Mouse (Mus musculus): ENCODE measurements at regions not wholly inside any gene's neighbourhood (a gene's known extent, or its start where the extent isn't known, plus 50 kb on each side); places are given as distances from the start of the nearest gene placed in this dataset.

- Histone ChIP-seq H3K9me3 (ENCODE audit: control insufficient read depth, low read length) (no peaks in the 10 kb centered on the region), H3K4me2 (ENCODE audit: low read depth) (no peak overlapping the region), H3K4me3 (ENCODE audit: insufficient read depth in 1 of 2, low read depth in 2 of 2, low read length in 2 of 2) (no peak overlapping the region), H3K9ac (replicated peaks) (no peak overlapping the region), H3K27ac (no peak overlapping the region), H3K4me1 (replicated peaks; ENCODE audit: control insufficient read depth in 2 of 2, insufficient read depth in 2 of 2, low read length in 1 of 2) (peaks cover 2 to 6% of the 10 kb centered on the region in 2 experiments; a peak in 3 of 4 replicates), H3K36me3 (replicated peaks; ENCODE audit: control insufficient read depth, insufficient read depth, low read depth) (no peaks in the 10 kb centered on the region), H3K27me3 (ENCODE audit: control insufficient read depth, insufficient read depth, low read length) (no peaks in the 10 kb centered on the region)
- DNase-seq (ENCODE audit: low read depth in 3 of 3, low spot score in 3 of 3) (no peak), ATAC-seq (ENCODE audit: insufficient read depth) (no peak)
- no peak for TF ChIP-seq EP300 (IDR thresholded peaks at IDR 0.05; ENCODE audit: low read depth)
- TF ChIP-seq CTCF (IDR thresholded peaks at IDR 0.05; ENCODE audit: low read depth) = no peak
- 70% methylated on average over 3 of the region's 3 CpGs for WGBS (ENCODE audit: insufficient replicate concordance)
These were observed 101.5 kb upstream of the Marcks start for GRCm38 (mm10) chr10:37240201-37240600.

GRCm38 (mm10) chr10:37236001-37236822 is 97.5 kb upstream of the Marcks start:
- Histone ChIP-seq H3K9me3 (ENCODE audit: control insufficient read depth, low read length) (no peaks in the 10 kb centered on the region), H3K9ac (replicated peaks) (no peak overlapping the region), H3K36me3 (replicated peaks; ENCODE audit: control insufficient read depth, insufficient read depth, low read depth) (no peaks in the 10 kb centered on the region), H3K4me1 (replicated peaks; ENCODE audit: control insufficient read depth in 2 of 2, insufficient read depth in 2 of 2, low read length in 1 of 2) (peaks cover 28 to 36% of the 10 kb centered on the region in 2 experiments), H3K27me3 (ENCODE audit: control insufficient read depth, insufficient read depth, low read length) (no peaks in the 10 kb centered on the region), H3K27ac (peak overlapping the region; percentile 13; the same call in 1 of the 2 replicates), H3K4me2 (ENCODE audit: low read depth) (no peak overlapping the region), H3K4me3 (ENCODE audit: insufficient read depth in 1 of 2, low read depth in 2 of 2, low read length in 2 of 2) (no peak overlapping the region)
- DNase-seq (ENCODE audit: low read depth in 3 of 3, low spot score in 3 of 3) (no peak), ATAC-seq (ENCODE audit: insufficient read depth) (no peak)
- 39% methylated on average over 4 of the region's 4 CpGs for WGBS (ENCODE audit: insufficient replicate concordance)
- TF ChIP-seq EP300 (IDR thresholded peaks at IDR 0.05; ENCODE audit: low read depth) = no peak
- no peak for TF ChIP-seq CTCF (IDR thresholded peaks at IDR 0.05; ENCODE audit: low read depth)

GRCm38 (mm10) chr10:37231936-37232556 is 93.3 kb upstream of the Marcks start:
- peak; percentile 82 to 89 (median 86) for DNase-seq (ENCODE audit: low read depth in 3 of 3, low spot score in 3 of 3)
- no peaks in the 10 kb centered on the region for H3K27me3 ChIP-seq (ENCODE audit: control insufficient read depth, insufficient read depth, low read length)
- peak overlapping the region; percentile 2 to 33; a peak in 3 of 4 replicates for H3K4me3 ChIP-seq (ENCODE audit: insufficient read depth in 1 of 2, low read depth in 2 of 2, low read length in 2 of 2)
- H3K9ac ChIP-seq (replicated peaks) = peak overlapping the region; percentile 64
- no peak for TF ChIP-seq CTCF (IDR thresholded peaks at IDR 0.05; ENCODE audit: low read depth)
- TF ChIP-seq EP300 (IDR thresholded peaks at IDR 0.05; ENCODE audit: low read depth) = peak; percentile 97
- H3K9me3 ChIP-seq (ENCODE audit: control insufficient read depth, low read length) = no peaks in the 10 kb centered on the region
- peak overlapping the region; percentile 68 for H3K4me2 ChIP-seq (ENCODE audit: low read depth)
- no peaks in the 10 kb centered on the region for H3K36me3 ChIP-seq (replicated peaks; ENCODE audit: control insufficient read depth, insufficient read depth, low read depth)
- ATAC-seq (ENCODE audit: insufficient read depth) = peak; percentile 97
- WGBS (ENCODE audit: insufficient replicate concordance) = 3% methylated on average over 11 of the region's 12 CpGs
- peak overlapping the region; percentile 89 for H3K27ac ChIP-seq
- peaks cover 49 to 57% of the 10 kb centered on the region in 2 experiments for H3K4me1 ChIP-seq (replicated peaks; ENCODE audit: control insufficient read depth in 2 of 2, insufficient read depth in 2 of 2, low read length in 1 of 2)

GRCm38 (mm10) chr10:37231159-37231558 is 92.4 kb upstream of the Marcks start:
- H3K9me3 ChIP-seq (ENCODE audit: control insufficient read depth, low read length) = no peaks in the 10 kb centered on the region
- DNase-seq (ENCODE audit: low read depth in 3 of 3, low spot score in 3 of 3) (no peak), ATAC-seq (ENCODE audit: insufficient read depth) (no peak)
- peaks cover 51 to 55% of the 10 kb centered on the region in 2 experiments for H3K4me1 ChIP-seq (replicated peaks; ENCODE audit: control insufficient read depth in 2 of 2, insufficient read depth in 2 of 2, low read length in 1 of 2)
- no peaks in the 10 kb centered on the region for H3K36me3 ChIP-seq (replicated peaks; ENCODE audit: control insufficient read depth, insufficient read depth, low read depth)
- TF ChIP-seq EP300 (IDR thresholded peaks at IDR 0.05; ENCODE audit: low read depth) = no peak
- TF ChIP-seq CTCF (IDR thresholded peaks at IDR 0.05; ENCODE audit: low read depth) = no peak
- no peak overlapping the region for H3K4me3 ChIP-seq (ENCODE audit: insufficient read depth in 1 of 2, low read depth in 2 of 2, low read length in 2 of 2)
- WGBS (ENCODE audit: insufficient replicate concordance) = 59% methylated on average over 6 of the region's 6 CpGs
- peak overlapping the region; percentile 89 for H3K27ac ChIP-seq
- H3K27me3 ChIP-seq (ENCODE audit: control insufficient read depth, insufficient read depth, low read length) = no peaks in the 10 kb centered on the region
- H3K4me2 ChIP-seq (ENCODE audit: low read depth) = peak overlapping the region; percentile 68
- peak overlapping the region; percentile 43 for H3K9ac ChIP-seq (replicated peaks)

- H3K9me3 ChIP-seq (ENCODE audit: control insufficient read depth, low read length) = no peaks in the 10 kb centered on the region
- no peak overlapping the region for H3K27ac ChIP-seq
- H3K4me1 ChIP-seq (replicated peaks; ENCODE audit: control insufficient read depth in 2 of 2, insufficient read depth in 2 of 2, low read length in 1 of 2) = peaks cover 36 to 37% of the 10 kb centered on the region in 2 experiments
- no peak for TF ChIP-seq CTCF (IDR thresholded peaks at IDR 0.05; ENCODE audit: low read depth)
- no peak for TF ChIP-seq EP300 (IDR thresholded peaks at IDR 0.05; ENCODE audit: low read depth)
- DNase-seq (ENCODE audit: low read depth in 3 of 3, low spot score in 3 of 3) (no peak), ATAC-seq (ENCODE audit: insufficient read depth) (no peak)
- H3K4me2 ChIP-seq (ENCODE audit: low read depth) = no peak overlapping the region
- H3K4me3 ChIP-seq (ENCODE audit: insufficient read depth in 1 of 2, low read depth in 2 of 2, low read length in 2 of 2) = no peak overlapping the region
- no peak overlapping the region for H3K9ac ChIP-seq (replicated peaks)
- H3K36me3 ChIP-seq (replicated peaks; ENCODE audit: control insufficient read depth, insufficient read depth, low read depth) = no peaks in the 10 kb centered on the region
- WGBS (ENCODE audit: insufficient replicate concordance) = 73% methylated on average over 3 of the region's 3 CpGs
- H3K27me3 ChIP-seq (ENCODE audit: control insufficient read depth, insufficient read depth, low read length) = no peaks in the 10 kb centered on the region
These were observed 89.2 kb upstream of the Marcks start for GRCm38 (mm10) chr10:37227889-37228288.
